Mouse (Mus musculus) brain, embryonic 14.5 days (tissue): ENCODE data around the gene Cacna1d.

Experiments
- CTCF ChIP-seq: fragments of 200-500 bp; IDR thresholded peaks from 2 replicates; pipeline ENCODE4 v1.5.1; 2012; ENCODE audit warnings: inconsistent platforms, mild to moderate bottlenecking, moderate library complexity, borderline replicate concordance; ENCODE audit not compliant: insufficient read depth, insufficient read length; ENCODE audit errors: extremely low read depth
- POLR2A ChIP-seq: fragments of 200-500 bp; IDR thresholded peaks from 2 replicates; pipeline ENCODE4 v1.6.1; 2012; ENCODE audit warnings: mild to moderate bottlenecking, inconsistent platforms, borderline replicate concordance; ENCODE audit not compliant: poor library complexity, insufficient read depth, insufficient read length, severe bottlenecking; ENCODE audit errors: extremely low read depth

DNA sequence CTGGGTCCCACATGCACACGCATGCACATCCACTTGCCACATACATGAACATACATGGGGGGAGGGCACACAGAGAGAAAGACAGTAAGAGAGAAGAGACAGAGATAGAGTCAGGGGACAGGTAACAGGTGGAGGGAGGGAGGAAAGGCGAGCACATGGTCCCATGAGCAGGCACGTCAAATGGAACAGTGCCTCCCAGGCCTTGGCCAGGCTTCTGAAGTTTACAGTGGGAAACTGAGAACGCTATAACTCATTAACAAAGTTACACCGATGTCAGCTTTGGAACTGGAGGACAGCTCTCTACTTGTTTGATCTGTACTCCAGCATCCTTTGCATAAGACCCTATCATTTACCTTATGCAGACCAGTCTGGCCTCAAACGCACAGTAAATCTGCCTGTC lies 16.8 kb downstream of the Cacna1d start:
- TF ChIP-seq CTCF (no peak), POLR2A (no peak)
